Mouse (Mus musculus) frontal cortex, postnatal 25 days (tissue): Measurements from ENCODE around the gene Ism2.
"Not testable (repeated sequence)": the region's sequence is repeated elsewhere in the genome, so short reads cannot be mapped to it uniquely, and the experiment has no call there.

Experiments
- DNase-seq, 2 experiments: peaks; one replicate each; pipeline ENCODE4 v3.0.0; 2022; ENCODE audit warnings: low spot score in 2 of 2

Gene Ism2

GRCm38 (mm10) chr12:87299657-87300440 lies at the start of gene Ism2:
TSS of gene Ism2 (minus strand) at chr12:87299705.
- no peak for DNase-seq

GRCm38 (mm10) chr12:87348029-87348428 lies 48.5 kb upstream of the Ism2 start:
- DNase-seq = no peak

GRCm38 (mm10) chr12:87347511-87347910 lies 48.0 kb upstream of the Ism2 start:
- DNase-seq = no peak

- DNase-seq = no peak
These were observed 43.6 kb upstream of the Ism2 start for GRCm38 (mm10) chr12:87343084-87343605.

GRCm38 (mm10) chr12:87338082-87338481 lies 38.6 kb upstream of the Ism2 start:
- no peak for DNase-seq

- DNase-seq = no peak
These were observed 35.4 kb upstream of the Ism2 start for GRCm38 (mm10) chr12:87334886-87335285.

GRCm38 (mm10) chr12:87333794-87334193 lies 34.3 kb upstream of the Ism2 start:
- no peak for DNase-seq

GRCm38 (mm10) chr12:87332511-87332910 lies 33.0 kb upstream of the Ism2 start:
- DNase-seq = no peak

- DNase-seq = no peak
These were observed 32.4 kb upstream of the Ism2 start for GRCm38 (mm10) chr12:87331908-87332307.

GRCm38 (mm10) chr12:87331053-87331456 lies 31.6 kb upstream of the Ism2 start:
- no peak for DNase-seq

GRCm38 (mm10) chr12:87330213-87330612 lies 30.7 kb upstream of the Ism2 start:
- DNase-seq = no peak

- DNase-seq = no peak
These were observed 28.5 kb upstream of the Ism2 start for GRCm38 (mm10) chr12:87328025-87328424.

- DNase-seq = no peak
These were observed 28.1 kb upstream of the Ism2 start for GRCm38 (mm10) chr12:87327610-87328009.

- no peak for DNase-seq
These were observed 25.9 kb upstream of the Ism2 start for GRCm38 (mm10) chr12:87325452-87325851.

GRCm38 (mm10) chr12:87319229-87319628 lies 19.7 kb upstream of the Ism2 start:
- DNase-seq = no peak

GRCm38 (mm10) chr12:87317951-87318350 lies 18.4 kb upstream of the Ism2 start:
- no peak for DNase-seq

- no peak for DNase-seq
These were observed 13.6 kb upstream of the Ism2 start for GRCm38 (mm10) chr12:87313098-87313497.

- not testable (repeated sequence) for DNase-seq
These were observed 7.0 kb upstream of the Ism2 start for GRCm38 (mm10) chr12:87306584-87306844.

GRCm38 (mm10) chr12:87305767-87306583 lies 6.5 kb upstream of the Ism2 start:
- no peak for DNase-seq

- DNase-seq = no peak
These were observed 1.7 kb upstream of the Ism2 start for GRCm38 (mm10) chr12:87301189-87301588.

GRCm38 (mm10) chr12:87300441-87300690 lies 861 bp upstream of the Ism2 start:
- no peak for DNase-seq

GRCm38 (mm10) chr12:87299037-87299656 lies 358 bp downstream of the Ism2 start:
- no peak for DNase-seq

- no peak for DNase-seq
These were observed 5.6 kb downstream of the Ism2 start for GRCm38 (mm10) chr12:87293934-87294333.
